Mouse (Mus musculus): ENCODE measurements at regions not wholly inside any gene's neighbourhood (a gene's known extent, or its start where the extent isn't known, plus 50 kb on each side); places are given as distances from the start of the nearest gene placed in this dataset.

GRCm38 (mm10) chr15:62361171-62361570 lies 1438.4 kb upstream of the A1bg start:
- no peak overlapping the region for H3K4me2 ChIP-seq (ENCODE audit: low read depth)
- H3K79me2 ChIP-seq (ENCODE audit: control insufficient read depth, insufficient read depth): no peaks in the 10 kb centered on the region
- H3ac ChIP-seq (ENCODE audit: control insufficient read depth, insufficient read length): no peak overlapping the region
- TF ChIP-seq REST (IDR thresholded peaks at IDR 0.05; ENCODE audit: insufficient read depth, insufficient read length) (no peak), MYOD1 (IDR thresholded peaks at IDR 0.05; ENCODE audit: control insufficient read depth in 1 of 3, insufficient read length in 2 of 3, low read depth in 2 of 3) (peak in 2 of 3 experiments; percentile 12 to 28)
- no peaks in the 10 kb centered on the region for H3K36me3 ChIP-seq (ENCODE audit: control insufficient read depth, insufficient read depth)
- H3K27me3 ChIP-seq (ENCODE audit: control insufficient read depth, insufficient read depth, insufficient read length): no peaks in the 10 kb centered on the region
- H3K4me3 ChIP-seq: no peak overlapping the region

GRCm38 (mm10) chr15:62358338-62359239 lies 1435.8 kb upstream of the A1bg start:
- no peaks in the 10 kb centered on the region for H3K79me2 ChIP-seq (ENCODE audit: control insufficient read depth, insufficient read depth)
- TF ChIP-seq TCF12 (IDR thresholded peaks at IDR 0.05; ENCODE audit: insufficient read depth, poor library complexity, severe bottlenecking) (no peak), REST (IDR thresholded peaks at IDR 0.05; ENCODE audit: insufficient read depth, insufficient read length) (no peak), POLR2AphosphoS2 (IDR thresholded peaks at IDR 0.05; ENCODE audit: insufficient read length, low read depth) (no peak), SRF (IDR thresholded peaks at IDR 0.05; ENCODE audit: control insufficient read depth, insufficient read length, low read depth) (no peak), E2F4 (IDR thresholded peaks at IDR 0.05; ENCODE audit: insufficient read depth) (no peak), MYOD1 (IDR thresholded peaks at IDR 0.05; ENCODE audit: control insufficient read depth in 1 of 3, insufficient read length in 2 of 3, low read depth in 2 of 3) (no peak), TCF3 (IDR thresholded peaks at IDR 0.05; ENCODE audit: insufficient read length, low read depth) (no peak), POLR2A (IDR thresholded peaks at IDR 0.05; ENCODE audit: insufficient read length, low read depth) (no peak), CEBPB (IDR thresholded peaks at IDR 0.05; ENCODE audit: insufficient read depth, poor library complexity, severe bottlenecking) (no peak), MAX (IDR thresholded peaks at IDR 0.05; ENCODE audit: low read depth) (no peak), USF1 (IDR thresholded peaks at IDR 0.05; ENCODE audit: low read depth) (no peak), MYOG (IDR thresholded peaks at IDR 0.05; ENCODE audit: control insufficient read depth in 1 of 3, insufficient read depth in 1 of 3, insufficient read length in 2 of 3, low read depth in 2 of 3) (no peak)
- no peak overlapping the region for H3K4me2 ChIP-seq (ENCODE audit: low read depth)
- H3ac ChIP-seq (ENCODE audit: control insufficient read depth, insufficient read length): no peak overlapping the region
- H3K27me3 ChIP-seq (ENCODE audit: control insufficient read depth, insufficient read depth, insufficient read length): no peaks in the 10 kb centered on the region
- no peak overlapping the region for H3K4me3 ChIP-seq
- no peaks in the 10 kb centered on the region for H3K36me3 ChIP-seq (ENCODE audit: control insufficient read depth, insufficient read depth)

- no peak overlapping the region for H3ac ChIP-seq (ENCODE audit: control insufficient read depth, insufficient read length)
- no peak overlapping the region for H3K4me2 ChIP-seq (ENCODE audit: low read depth)
- no peaks in the 10 kb centered on the region for H3K36me3 ChIP-seq (ENCODE audit: control insufficient read depth, insufficient read depth)
- H3K4me3 ChIP-seq: no peak overlapping the region
- H3K79me2 ChIP-seq (ENCODE audit: control insufficient read depth, insufficient read depth): no peaks in the 10 kb centered on the region
- no peak for TF ChIP-seq MAX (IDR thresholded peaks at IDR 0.05; ENCODE audit: low read depth)
- no peak for TF ChIP-seq MYOG (IDR thresholded peaks at IDR 0.05; ENCODE audit: control insufficient read depth in 1 of 3, insufficient read depth in 1 of 3, insufficient read length in 2 of 3, low read depth in 2 of 3)
- no peak for TF ChIP-seq E2F4 (IDR thresholded peaks at IDR 0.05; ENCODE audit: insufficient read depth)
- no peak for TF ChIP-seq TCF3 (IDR thresholded peaks at IDR 0.05; ENCODE audit: insufficient read length, low read depth)
- TF ChIP-seq TCF12 (IDR thresholded peaks at IDR 0.05; ENCODE audit: insufficient read depth, poor library complexity, severe bottlenecking): no peak
- no peak for TF ChIP-seq REST (IDR thresholded peaks at IDR 0.05; ENCODE audit: insufficient read depth, insufficient read length)
- TF ChIP-seq MYOD1 (IDR thresholded peaks at IDR 0.05; ENCODE audit: control insufficient read depth in 1 of 3, insufficient read length in 2 of 3, low read depth in 2 of 3): no peak
- H3K27me3 ChIP-seq (ENCODE audit: control insufficient read depth, insufficient read depth, insufficient read length): no peaks in the 10 kb centered on the region
These were observed 1431.0 kb upstream of the A1bg start for GRCm38 (mm10) chr15:62353786-62354185.

- no peak overlapping the region for H3K4me2 ChIP-seq (ENCODE audit: low read depth)
- H3K4me3 ChIP-seq: no peak overlapping the region
- no peaks in the 10 kb centered on the region for H3K27me3 ChIP-seq (ENCODE audit: control insufficient read depth, insufficient read depth, insufficient read length)
- no peaks in the 10 kb centered on the region for H3K36me3 ChIP-seq (ENCODE audit: control insufficient read depth, insufficient read depth)
- no peak overlapping the region for H3ac ChIP-seq (ENCODE audit: control insufficient read depth, insufficient read length)
- TF ChIP-seq E2F4 (IDR thresholded peaks at IDR 0.05; ENCODE audit: insufficient read depth) (no peak), MAX (IDR thresholded peaks at IDR 0.05; ENCODE audit: low read depth) (no peak), USF1 (IDR thresholded peaks at IDR 0.05; ENCODE audit: low read depth) (no peak), MYOD1 (IDR thresholded peaks at IDR 0.05; ENCODE audit: control insufficient read depth in 1 of 3, insufficient read length in 2 of 3, low read depth in 2 of 3) (no peak), REST (IDR thresholded peaks at IDR 0.05; ENCODE audit: insufficient read depth, insufficient read length) (no peak), POLR2AphosphoS2 (IDR thresholded peaks at IDR 0.05; ENCODE audit: insufficient read length, low read depth) (no peak), POLR2A (IDR thresholded peaks at IDR 0.05; ENCODE audit: insufficient read length, low read depth) (no peak), TCF12 (IDR thresholded peaks at IDR 0.05; ENCODE audit: insufficient read depth, poor library complexity, severe bottlenecking) (no peak), CEBPB (IDR thresholded peaks at IDR 0.05; ENCODE audit: insufficient read depth, poor library complexity, severe bottlenecking) (no peak), TCF3 (IDR thresholded peaks at IDR 0.05; ENCODE audit: insufficient read length, low read depth) (no peak)
- H3K79me2 ChIP-seq (ENCODE audit: control insufficient read depth, insufficient read depth): no peaks in the 10 kb centered on the region
These were observed 1428.3 kb upstream of the A1bg start for GRCm38 (mm10) chr15:62350862-62351757.
